Mouse (Mus musculus): ENCODE results near the gene Gtf2h3. TPM values are rescaled to one million over a fixed set of nuclear protein-coding genes. Genes with fewer than 3 reads are reported as not detected.
A peak's percentile ranks its signal among the peaks of the same experiment; 100 is the strongest.
"Not testable (repeated sequence)": the region's sequence is repeated elsewhere in the genome, so short reads cannot be mapped to it uniquely, and the experiment has no call there.

Gene Gtf2h3
- polyA plus RNA-seq, 1 experiment = 34.0 TPM

GRCm38 (mm10) chr5:124629641-124630040 lies 50.7 kb downstream of the Gtf2h3 start:
- peak overlapping the region; percentile 72 for H3K4me3 ChIP-seq (ENCODE audit: insufficient read depth, poor library complexity, severe bottlenecking)
- H3ac ChIP-seq (ENCODE audit: control insufficient read depth, insufficient read length, low read depth) = peak overlapping the region; percentile 95
- H3K79me2 ChIP-seq (ENCODE audit: control insufficient read depth, insufficient read depth) = peaks cover 33% of the 10 kb centered on the region
- H3K79me3 ChIP-seq (ENCODE audit: low read depth) = peaks cover 10% of the 10 kb centered on the region
- TF ChIP-seq FOSL1 (IDR thresholded peaks at IDR 0.05; ENCODE audit: insufficient read depth, low read length, poor library complexity, severe bottlenecking) (no peak), MYOG (IDR thresholded peaks at IDR 0.05; ENCODE audit: control insufficient read depth, extremely low read depth, insufficient read length) (no peak), MYOD1 (IDR thresholded peaks at IDR 0.05; ENCODE audit: control insufficient read depth, insufficient read length, low read depth) (no peak), USF1 (IDR thresholded peaks at IDR 0.05; ENCODE audit: low read depth) (no peak)
- H3K27me3 ChIP-seq (ENCODE audit: control insufficient read depth, insufficient read depth, insufficient read length) = no peaks in the 10 kb centered on the region
- peaks cover 4% of the 10 kb centered on the region for H3K36me3 ChIP-seq (ENCODE audit: control insufficient read depth, insufficient read depth)

- peaks cover 33% of the 10 kb centered on the region for H3K79me2 ChIP-seq (ENCODE audit: control insufficient read depth, insufficient read depth)
- TF ChIP-seq FOSL1 (IDR thresholded peaks at IDR 0.05; ENCODE audit: insufficient read depth, low read length, poor library complexity, severe bottlenecking) (no peak), USF1 (IDR thresholded peaks at IDR 0.05; ENCODE audit: low read depth) (no peak), CTCF (IDR thresholded peaks at IDR 0.05; ENCODE audit: control insufficient read depth, insufficient read depth, insufficient read length) (no peak), CEBPB (IDR thresholded peaks at IDR 0.05; ENCODE audit: low read depth) (no peak), MYOD1 (IDR thresholded peaks at IDR 0.05; ENCODE audit: control insufficient read depth, insufficient read length, low read depth) (no peak), MAX (IDR thresholded peaks at IDR 0.05) (no peak), MYOG (IDR thresholded peaks at IDR 0.05; ENCODE audit: control insufficient read depth, extremely low read depth, insufficient read length) (no peak)
- no peaks in the 10 kb centered on the region for H3K27me3 ChIP-seq (ENCODE audit: control insufficient read depth, insufficient read depth, insufficient read length)
- no peak overlapping the region for H3ac ChIP-seq (ENCODE audit: control insufficient read depth, insufficient read length, low read depth)
- H3K79me3 ChIP-seq (ENCODE audit: low read depth) = peaks cover 10% of the 10 kb centered on the region
- H3K36me3 ChIP-seq (ENCODE audit: control insufficient read depth, insufficient read depth) = peaks cover 16% of the 10 kb centered on the region
- H3K4me3 ChIP-seq (ENCODE audit: insufficient read depth, poor library complexity, severe bottlenecking) = no peak overlapping the region
These were observed 52.7 kb downstream of the Gtf2h3 start for GRCm38 (mm10) chr5:124631685-124632084.

- H3K36me3 ChIP-seq (ENCODE audit: control insufficient read depth, insufficient read depth) = peaks cover 19% of the 10 kb centered on the region
These were observed 53.5 kb downstream of the Gtf2h3 start for GRCm38 (mm10) chr5:124632461-124632860.

GRCm38 (mm10) chr5:124633425-124633824 lies 54.5 kb downstream of the Gtf2h3 start:
- Histone ChIP-seq H3ac (ENCODE audit: control insufficient read depth, insufficient read length, low read depth) (no peak overlapping the region), H3K4me3 (ENCODE audit: insufficient read depth, poor library complexity, severe bottlenecking) (no peak overlapping the region), H3K27me3 (ENCODE audit: control insufficient read depth, insufficient read depth, insufficient read length) (no peaks in the 10 kb centered on the region), H3K79me3 (ENCODE audit: low read depth) (peaks cover 10% of the 10 kb centered on the region), H3K79me2 (ENCODE audit: control insufficient read depth, insufficient read depth) (peaks cover 33% of the 10 kb centered on the region), H3K36me3 (ENCODE audit: control insufficient read depth, insufficient read depth) (peaks cover 27% of the 10 kb centered on the region)
- TF ChIP-seq MAX (IDR thresholded peaks at IDR 0.05) = no peak
- no peak for TF ChIP-seq MYOG (IDR thresholded peaks at IDR 0.05; ENCODE audit: control insufficient read depth, extremely low read depth, insufficient read length)
- TF ChIP-seq CTCF (IDR thresholded peaks at IDR 0.05; ENCODE audit: control insufficient read depth, insufficient read depth, insufficient read length) = no peak
- TF ChIP-seq MYOD1 (IDR thresholded peaks at IDR 0.05; ENCODE audit: control insufficient read depth, insufficient read length, low read depth) = no peak
- no peak for TF ChIP-seq USF1 (IDR thresholded peaks at IDR 0.05; ENCODE audit: low read depth)
- TF ChIP-seq CEBPB (IDR thresholded peaks at IDR 0.05; ENCODE audit: low read depth) = no peak
- TF ChIP-seq FOSL1 (IDR thresholded peaks at IDR 0.05; ENCODE audit: insufficient read depth, low read length, poor library complexity, severe bottlenecking) = no peak

More at GRCm38 (mm10) chr5:124632461-124632860, 53.5 kb downstream of the Gtf2h3 start:
- Histone ChIP-seq H3K79me3 (ENCODE audit: low read depth) (peaks cover 10% of the 10 kb centered on the region), H3K4me3 (ENCODE audit: insufficient read depth, poor library complexity, severe bottlenecking) (no peak overlapping the region), H3ac (ENCODE audit: control insufficient read depth, insufficient read length, low read depth) (no peak overlapping the region), H3K79me2 (ENCODE audit: control insufficient read depth, insufficient read depth) (peaks cover 33% of the 10 kb centered on the region), H3K27me3 (ENCODE audit: control insufficient read depth, insufficient read depth, insufficient read length) (no peaks in the 10 kb centered on the region)
- TF ChIP-seq MYOD1 (IDR thresholded peaks at IDR 0.05; ENCODE audit: control insufficient read depth, insufficient read length, low read depth) = no peak
- no peak for TF ChIP-seq FOSL1 (IDR thresholded peaks at IDR 0.05; ENCODE audit: insufficient read depth, low read length, poor library complexity, severe bottlenecking)
- no peak for TF ChIP-seq CTCF (IDR thresholded peaks at IDR 0.05; ENCODE audit: control insufficient read depth, insufficient read depth, insufficient read length)
- no peak for TF ChIP-seq MAX (IDR thresholded peaks at IDR 0.05)
- TF ChIP-seq USF1 (IDR thresholded peaks at IDR 0.05; ENCODE audit: low read depth) = no peak
- TF ChIP-seq CEBPB (IDR thresholded peaks at IDR 0.05; ENCODE audit: low read depth) = no peak
- TF ChIP-seq MYOG (IDR thresholded peaks at IDR 0.05; ENCODE audit: control insufficient read depth, extremely low read depth, insufficient read length) = no peak

GRCm38 (mm10) chr5:124635068-124635467 lies 56.1 kb downstream of the Gtf2h3 start:
- not testable (repeated sequence) for H3K79me3 ChIP-seq (ENCODE audit: low read depth); H3K27me3 ChIP-seq (ENCODE audit: control insufficient read depth, insufficient read depth, insufficient read length); H3ac ChIP-seq (ENCODE audit: control insufficient read depth, insufficient read length, low read depth); H3K4me3 ChIP-seq (ENCODE audit: insufficient read depth, poor library complexity, severe bottlenecking)
- H3K36me3 ChIP-seq (ENCODE audit: control insufficient read depth, insufficient read depth) = peaks cover 37% of the 10 kb centered on the region
- TF ChIP-seq CTCF (IDR thresholded peaks at IDR 0.05; ENCODE audit: control insufficient read depth, insufficient read depth, insufficient read length) = peak; percentile 8
- peaks cover 22% of the 10 kb centered on the region for H3K79me2 ChIP-seq (ENCODE audit: control insufficient read depth, insufficient read depth)

DNA sequence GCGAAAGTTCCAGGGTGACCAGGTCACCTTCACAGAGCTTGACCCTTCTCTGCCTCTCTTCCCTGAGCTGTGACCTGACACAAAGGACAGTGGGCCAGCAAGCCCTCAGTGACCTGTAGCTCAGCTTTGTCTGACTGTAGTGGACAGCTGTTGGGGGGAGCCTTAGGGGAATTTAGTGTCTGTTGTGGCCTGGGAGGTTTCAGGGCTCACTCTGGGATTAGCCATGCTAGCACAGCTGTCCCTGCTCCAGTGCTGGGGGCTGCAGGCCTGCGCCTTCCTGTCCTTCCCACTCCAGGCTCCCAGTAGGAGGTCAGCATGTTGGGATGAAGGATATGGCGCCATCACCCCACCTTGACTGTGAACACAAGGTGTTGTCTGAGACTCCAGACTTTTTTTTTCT lies 57.2 kb downstream of the Gtf2h3 start:
- no peaks in the 10 kb centered on the region for H3K27me3 ChIP-seq (ENCODE audit: control insufficient read depth, insufficient read depth, insufficient read length)
- peaks cover 12% of the 10 kb centered on the region for H3K79me2 ChIP-seq (ENCODE audit: control insufficient read depth, insufficient read depth)
- H3K4me3 ChIP-seq (ENCODE audit: insufficient read depth, poor library complexity, severe bottlenecking) = no peak overlapping the region
- H3K36me3 ChIP-seq (ENCODE audit: control insufficient read depth, insufficient read depth) = peaks cover 43% of the 10 kb centered on the region
- peaks cover 1% of the 10 kb centered on the region for H3K79me3 ChIP-seq (ENCODE audit: low read depth)
- TF ChIP-seq MYOD1 (IDR thresholded peaks at IDR 0.05; ENCODE audit: control insufficient read depth, insufficient read length, low read depth) (peak; percentile 51), MAX (IDR thresholded peaks at IDR 0.05) (no peak)
- no peak overlapping the region for H3ac ChIP-seq (ENCODE audit: control insufficient read depth, insufficient read length, low read depth)
